Mouse (Mus musculus): ENCODE results near the gene Mrpl33.

Mrpl33 gene

GRCm38 (mm10) chr5:31698297-31698726, 101.6 kb downstream of the Mrpl33 start:
- DNase-seq (ENCODE audit: low spot score) = peak; percentile 88

- DNase-seq (ENCODE audit: low spot score) = no peak
Measured at GRCm38 (mm10) chr5:31698931-31699330, 102.2 kb downstream of the Mrpl33 start.

GRCm38 (mm10) chr5:31699397-31699796, 102.7 kb downstream of the Mrpl33 start:
- no peak for DNase-seq (ENCODE audit: low spot score)

GRCm38 (mm10) chr5:31704971-31705370, 108.2 kb downstream of the Mrpl33 start:
- no peak for DNase-seq (ENCODE audit: low spot score)

- no peak for DNase-seq (ENCODE audit: low spot score)
Measured at GRCm38 (mm10) chr5:31706826-31707225, 110.1 kb downstream of the Mrpl33 start.

GRCm38 (mm10) chr5:31709389-31709788, 112.7 kb downstream of the Mrpl33 start:
- no peak for DNase-seq (ENCODE audit: low spot score)

GRCm38 (mm10) chr5:31713280-31713711, 116.6 kb downstream of the Mrpl33 start:
- no peak for DNase-seq (ENCODE audit: low spot score)

GRCm38 (mm10) chr5:31713841-31714264, 117.1 kb downstream of the Mrpl33 start:
- no peak for DNase-seq (ENCODE audit: low spot score)
